Comparison of ENCODE assay signal across 27 mouse cellular contexts in genomic region chr15:77329681-77330180, GRCm38 (mm10). TPM values are rescaled to one million over a fixed set of nuclear protein-coding genes. Genes with fewer than 3 reads are reported as not detected.
DNase-seq lines count a peak whose midpoint lies in the region; ATAC-seq and TF ChIP-seq lines count a peak whose summit lies in the region.
"Had no signal": no experiment of that assay in that cellular context is flagged by ENCODE, and none has a peak within 500 bp of the region (broad histone marks: within the 10 kb centered on the region; RNA-seq: fewer than 3 reads in every experiment).

No protein-coding gene starts in this region.

- no peaks in the 10 kb centered on the region for H3K36me3 ChIP-seq in heart, embryonic 15.5 days
- H3K36me3 ChIP-seq in MEL (ENCODE audit: control insufficient read depth in 1 of 2, insufficient read depth in 2 of 2, low read length in 2 of 2): no peaks in the 10 kb centered on the region
- no peaks in the 10 kb centered on the region for H3K36me3 ChIP-seq in small intestine, adult 2 months (ENCODE audit: control insufficient read depth, insufficient read depth, low read length)
- H3K36me3 ChIP-seq: embryonic facial prominence, embryonic 13.5 days; hindbrain, embryonic 12.5 days; midbrain, embryonic 13.5 days; neural tube, embryonic 12.5 days had no signal

- H3K9ac ChIP-seq in heart, embryonic 15.5 days: no peak overlapping the region
- H3K9ac ChIP-seq in MEL (ENCODE audit: control insufficient read depth, low read depth, low read length, poor library complexity, severe bottlenecking): peak overlapping the region; percentile 53
- H3K9ac ChIP-seq: embryonic facial prominence, embryonic 13.5 days; hindbrain, embryonic 12.5 days; liver, embryonic 14.5 days; midbrain, embryonic 13.5 days; neural tube, embryonic 12.5 days had no signal

- H3K27me3 ChIP-seq in heart, embryonic 15.5 days: no peaks in the 10 kb centered on the region
- no peaks in the 10 kb centered on the region for H3K27me3 ChIP-seq in MEL (ENCODE audit: control insufficient read depth in 1 of 2, insufficient read depth in 2 of 2, low read length in 2 of 2)
- H3K27me3 ChIP-seq in small intestine, adult 2 months (ENCODE audit: control insufficient read depth, insufficient read depth, low read length): no peaks in the 10 kb centered on the region
- H3K27me3 ChIP-seq: embryonic facial prominence, embryonic 13.5 days; hindbrain, embryonic 12.5 days; midbrain, embryonic 13.5 days had no signal

- TF ChIP-seq POLR2A in MEL (IDR thresholded peaks at IDR 0.05; ENCODE audit: control insufficient read depth in 1 of 2, insufficient read depth in 1 of 2, low read depth in 1 of 2, low read length in 2 of 2, poor library complexity in 1 of 2): no peak
- no peak for TF ChIP-seq POLR2A in small intestine, adult 2 months (IDR thresholded peaks at IDR 0.05; ENCODE audit: low read depth, low read length)

- no peak for TF ChIP-seq CTCF in gastrocnemius, adult 2 months (IDR thresholded peaks at IDR 0.05)
- TF ChIP-seq CTCF in MEL (IDR thresholded peaks at IDR 0.05 in 2 of 3, conservative IDR thresholded peaks at IDR 0.05 in 1 of 3; ENCODE audit: control insufficient read depth in 1 of 3, insufficient read depth in 1 of 3, low read depth in 2 of 3, low read length in 3 of 3, poor library complexity in 1 of 3, severe bottlenecking in 1 of 3): no peak
- TF ChIP-seq CTCF in small intestine, adult 2 months (IDR thresholded peaks at IDR 0.05; ENCODE audit: extremely low read depth, insufficient read length, insufficient replicate concordance, low read depth, low read length): no peak

- TF ChIP-seq EP300 in MEL (IDR thresholded peaks at IDR 0.05; ENCODE audit: low read depth in 1 of 2, low read length in 2 of 2): no peak

- H3K4me1 ChIP-seq in heart, embryonic 15.5 days (replicated peaks): peaks cover 14% of the 10 kb centered on the region
- peaks cover 0 to 9% of the 10 kb centered on the region in 2 experiments; a peak in 2 of 4 replicates for H3K4me1 ChIP-seq in MEL (ENCODE audit: control insufficient read depth in 1 of 2, insufficient read depth in 2 of 2, low read length in 2 of 2)
- H3K4me1 ChIP-seq in small intestine, adult 2 months (ENCODE audit: control insufficient read depth, insufficient read depth, insufficient read length, low read length): peaks cover 5% of the 10 kb centered on the region; the same call in 1 of the 2 replicates
- H3K4me1 ChIP-seq: hindbrain, embryonic 12.5 days; midbrain, embryonic 13.5 days; neural tube, embryonic 12.5 days had no signal

- TF ChIP-seq RAD21 in MEL (IDR thresholded peaks at IDR 0.05; ENCODE audit: low read depth, low read length): no peak

- no peak for DNase-seq in gastrocnemius, adult 2 months
- no peak for DNase-seq in gastrocnemius, postnatal 4 days (ENCODE audit: low spot score in 2 of 2)
- DNase-seq in heart, adult 18-20 months: no peak
- DNase-seq in MEL (ENCODE audit: low read depth, low spot score): peak; percentile 54
- DNase-seq in gastrocnemius, postnatal 36 days: no peak
- no peak for DNase-seq in MN1 (ENCODE audit: low spot score)
- DNase-seq: adrenal gland, postnatal 14 days; cerebellum, adult 11-12 months; cerebellum, postnatal 14 days; gastrocnemius, postnatal 25 days; layer of hippocampus, postnatal 36 days; lung, postnatal 10 days; right cerebral cortex, adult 18-20 months; thymus, adult 18-20 months; thymus, postnatal 4 days had no signal

- 0 out of 2 replicates have a peak overlapping the region, but pooled peaks have one; percentile 1 for H3K4me3 ChIP-seq in gastrocnemius, adult 2 months
- H3K4me3 ChIP-seq in heart, embryonic 15.5 days: no peak overlapping the region
- peak overlapping the region; percentile 46 to 80 for H3K4me3 ChIP-seq in MEL (ENCODE audit: control insufficient read depth in 1 of 2, insufficient read depth in 1 of 2, low read depth in 2 of 2, low read length in 2 of 2)
- no peak overlapping the region for H3K4me3 ChIP-seq in small intestine, adult 2 months (ENCODE audit: low read depth, low read length)
- H3K4me3 ChIP-seq: embryonic facial prominence, embryonic 13.5 days; hindbrain, embryonic 12.5 days; layer of hippocampus, adult 2 months; midbrain, embryonic 13.5 days; neural tube, embryonic 12.5 days had no signal

- intact Hi-C loops in gastrocnemius, adult 2 months (cut with DNase I): no loop called here
- intact Hi-C loops in gastrocnemius, postnatal 36 days (cut with DNase I): loop anchor here (10.0 kb wide), 1 partner anchor 355 kb away; no protein-coding TSS in a partner anchor

- no peak overlapping the region for H3K4me2 ChIP-seq in heart, embryonic 15.5 days
- H3K4me2 ChIP-seq: embryonic facial prominence, embryonic 13.5 days; hindbrain, embryonic 12.5 days; midbrain, embryonic 13.5 days; neural tube, embryonic 12.5 days had no signal

- H3K79me2 ChIP-seq in MEL (ENCODE audit: control insufficient read depth, insufficient read depth, low read length, poor library complexity): no peaks in the 10 kb centered on the region

- WGBS in heart, embryonic 15.5 days: 68% methylated on average over 12 of the region's 12 CpGs
- 38% methylated on average over 12 of the region's 12 CpGs for WGBS in small intestine, adult 2 months

- H3K9me3 ChIP-seq in heart, embryonic 15.5 days (replicated peaks): no peaks in the 10 kb centered on the region
- no peaks in the 10 kb centered on the region for H3K9me3 ChIP-seq in MEL (replicated peaks; ENCODE audit: insufficient read depth, low read length)
- H3K9me3 ChIP-seq: embryonic facial prominence, embryonic 13.5 days; hindbrain, embryonic 12.5 days; midbrain, embryonic 13.5 days; neural tube, embryonic 12.5 days had no signal

- no peak overlapping the region for H3K27ac ChIP-seq in gastrocnemius, adult 2 months
- H3K27ac ChIP-seq in heart, embryonic 15.5 days: peak overlapping the region; percentile 27; the same call in 1 of the 2 replicates
- 0 out of 2 replicates have a peak overlapping the region, but pooled peaks have one; percentile 2 for H3K27ac ChIP-seq in MEL (ENCODE audit: control insufficient read depth, low read depth, low read length)
- peak overlapping the region; percentile 29; the same call in 1 of the 2 replicates for H3K27ac ChIP-seq in small intestine, adult 2 months (ENCODE audit: insufficient read depth, low read depth, low read length)
- H3K27ac ChIP-seq: embryonic facial prominence, embryonic 13.5 days; hindbrain, embryonic 12.5 days; kidney, postnatal 0 days; layer of hippocampus, adult 2 months; liver, embryonic 14.5 days; midbrain, embryonic 13.5 days; neural tube, embryonic 12.5 days had no signal

- no peak for ATAC-seq in heart, embryonic 15.5 days (replicated peaks; ENCODE audit: insufficient number of reproducible peaks, insufficient read depth, low FRiP score, low read depth)
- ATAC-seq: activated CD4-positive, CD25-positive, alpha-beta regulatory T cell, adult 4 months; forebrain, embryonic 14.5 days; inflammation-experienced regulatory T-cells, adult 6 months; midbrain, embryonic 13.5 days had no signal

TF ChIP-seq in MEL, 35 proteins besides CTCF, POLR2A, EP300 and RAD21:
- no peak for TF ChIP-seq MAZ (IDR thresholded peaks at IDR 0.05; ENCODE audit: low read depth, low read length)
- no peak for TF ChIP-seq TBP (IDR thresholded peaks at IDR 0.05; ENCODE audit: low read depth, low read length)
- TF ChIP-seq E2F4 (IDR thresholded peaks at IDR 0.05; ENCODE audit: borderline replicate concordance, low read depth, low read length): no peak
- no peak for TF ChIP-seq MXI1 (IDR thresholded peaks at IDR 0.05; ENCODE audit: low read depth, low read length)
- no peak for TF ChIP-seq SIN3A (IDR thresholded peaks at IDR 0.05; ENCODE audit: low read length)
- TF ChIP-seq ZKSCAN1 (IDR thresholded peaks at IDR 0.05; ENCODE audit: low read depth, low read length): no peak
- no peak for TF ChIP-seq USF2 (IDR thresholded peaks at IDR 0.05; ENCODE audit: borderline replicate concordance in 1 of 2, insufficient read depth in 1 of 2, low read depth in 1 of 2, low read length in 2 of 2)

RNA-seq across cellular contexts. Expression of gene Rbfox2, which starts 22.9 kb away (rescaled TPM):
- total RNA-seq in gastrocnemius, adult 2 months (2021): 10 to 100 TPM; 48.2 to 78.6 TPM
- 100 to 1,000 TPM; 289 to 339 TPM for total RNA-seq in gastrocnemius, postnatal 4 days (2021)
- 54.6 and 61.2 TPM in 2 replicates for polyA plus RNA-seq in heart, embryonic 15.5 days (2015; fragmentation: Nextera tagmentation; extraction: Ambion mirVana)
- 10 to 100 TPM; 86.5 to 90.5 TPM for total RNA-seq in heart, adult 18-20 months (2021)
- total RNA-seq in MEL (2012; rRNA removed): 3.4 and 4.0 TPM in 2 replicates
- polyA plus RNA-seq in MEL (2012; ENCODE audit: insufficient read depth in 1 of 2, insufficient read length in 2 of 2, low read depth in 1 of 2, low replicate concordance in 2 of 2, missing spikeins in 1 of 2): 1 to 10 TPM in 1 of 2 experiments, not detected in 1; 6.0 TPM
- polyA plus RNA-seq in small intestine, adult 2 months (2012; rRNA removed): 25.1 and 34.7 TPM in 2 replicates
- total RNA-seq in gastrocnemius, postnatal 36 days (2021): 10 to 100 TPM; 44.2 to 63.3 TPM
- polyA plus RNA-seq: inflammation-experienced regulatory T-cells, adult 6 months had no signal

Comparison
In these comparisons a context has a peak if more than half of its experiments do, and no peak if none do; other contexts are left out.
1. H3K4me3 ChIP-seq: peak in gastrocnemius, adult 2 months (single experiment) and MEL (2 of 2); none in heart, embryonic 15.5 days (single experiment) and small intestine, adult 2 months (single experiment).